Mouse (Mus musculus) liver, embryonic 16.5 days (tissue): ENCODE measurements around the gene Ptar1. TPM values are rescaled to one million over a fixed set of nuclear protein-coding genes. Genes with fewer than 3 reads are reported as not detected.
"Not testable (repeated sequence)": the region's sequence is repeated elsewhere in the genome, so short reads cannot be mapped to it uniquely, and the experiment has no call there.

Experiments used
- ATAC-seq: fragments of 200-750 bp; cut with Nextera tagmentation; 2 replicates; pipeline ENCODE4 v1.8.0; 2017; ENCODE audit warnings: low read depth, mild to moderate bottlenecking, moderate number of reproducible peaks, moderate library complexity
- H3K27ac ChIP-seq: fragments of 300-500 bp; sonication (generic); 2 replicates; pipeline ENCODE4 v1.5.1; 2014; ENCODE audit warnings: mild to moderate bottlenecking, low read length
- H3K27me3 ChIP-seq: fragments of 300-500 bp; sonication (generic); 2 replicates; pipeline ENCODE4 v1.6.1; 2014; ENCODE audit warnings: low read depth, low read length, mixed read lengths; ENCODE audit not compliant: control insufficient read depth, insufficient read depth
- H3K36me3 ChIP-seq: fragments of 300-500 bp; sonication (generic); 2 replicates; pipeline ENCODE4 v1.6.1; 2014; ENCODE audit warnings: mild to moderate bottlenecking; ENCODE audit not compliant: control insufficient read depth, insufficient read depth
- H3K4me1 ChIP-seq: fragments of 300-500 bp; sonication (generic); 2 replicates; pipeline ENCODE4 v1.6.1; 2014; ENCODE audit warnings: low read depth, low read length, mixed read lengths; ENCODE audit not compliant: control insufficient read depth
- H3K4me2 ChIP-seq: fragments of 300-500 bp; sonication (generic); 2 replicates; pipeline ENCODE4 v1.6.1; 2014; ENCODE audit warnings: low read depth, low read length, mixed read lengths
- H3K4me3 ChIP-seq: fragments of 300-500 bp; sonication (generic); 2 replicates; pipeline ENCODE4 v1.5.1; 2014; ENCODE audit warnings: low read depth, mild to moderate bottlenecking, low read length
- H3K9ac ChIP-seq: fragments of 300-500 bp; sonication (generic); 2 replicates; pipeline ENCODE4 v1.6.1; 2014; ENCODE audit warnings: low read depth, low read length
- H3K9me3 ChIP-seq: fragments of 300-500 bp; sonication (generic); replicated peaks from 2 replicates; pipeline ENCODE4 v1.6.1; 2016; ENCODE audit warnings: low read length; ENCODE audit not compliant: control insufficient read depth
- WGBS: fragments of 180-500 bp; shearing (Covaris S2); extraction: QIAGEN DNeasy Blood & Tissue Kit; methylation state at CpG from one replicate; pipeline ENCODE4 v1.1.7; 2014; ENCODE audit not compliant: insufficient replicate concordance; 5-methylcytosine and 5-hydroxymethylcytosine counted together
- polyA plus RNA-seq: library from polyadenylated mRNA; unstranded; fragments of >200 nt; fragmentation: Nextera tagmentation; extraction: Ambion mirVana; gene quantifications from 2 replicates; pipeline ENCODE4 v1.2.1, GENCODE M21; 2015

The Ptar1 gene
- polyA plus RNA-seq, 1 experiment from 2014 or later: 3.0 TPM

GRCm38 (mm10) chr19:23668142-23668655, 19.0 kb upstream of the Ptar1 start:
- Histone ChIP-seq H3K4me3 (no peak overlapping the region), H3K4me2 (no peak overlapping the region), H3K27ac (no peak overlapping the region), H3K4me1 (no peaks in the 10 kb centered on the region), H3K36me3 (no peaks in the 10 kb centered on the region), H3K27me3 (no peaks in the 10 kb centered on the region), H3K9ac (no peak overlapping the region), H3K9me3 (no peaks in the 10 kb centered on the region)
- ATAC-seq: no peak
- WGBS: 68% methylated on average over 6 of the region's 6 CpGs

GRCm38 (mm10) chr19:23673021-23673420, 14.2 kb upstream of the Ptar1 start:
- no peak overlapping the region for H3K9ac ChIP-seq
- H3K27ac ChIP-seq: no peak overlapping the region
- H3K9me3 ChIP-seq: no peaks in the 10 kb centered on the region
- no peak overlapping the region for H3K4me3 ChIP-seq
- H3K4me1 ChIP-seq: no peaks in the 10 kb centered on the region
- no peak overlapping the region for H3K4me2 ChIP-seq
- ATAC-seq: no peak
- H3K36me3 ChIP-seq: no peaks in the 10 kb centered on the region
- H3K27me3 ChIP-seq: no peaks in the 10 kb centered on the region
- 55% methylated on average over 2 of the region's 2 CpGs for WGBS

GRCm38 (mm10) chr19:23675656-23676055, 11.6 kb upstream of the Ptar1 start:
- 75% methylated on average over 8 of the region's 8 CpGs for WGBS
- ATAC-seq, H3K4me2 ChIP-seq, H3K27ac ChIP-seq, H3K4me1 ChIP-seq, H3K9ac ChIP-seq, H3K27me3 ChIP-seq, H3K36me3 ChIP-seq, H3K9me3 ChIP-seq, H3K4me3 ChIP-seq: not testable (repeated sequence)

GRCm38 (mm10) chr19:23686962-23687295, 300 bp upstream of the Ptar1 start:
- no peaks in the 10 kb centered on the region for H3K36me3 ChIP-seq
- peak overlapping the region; percentile 85 for H3K4me2 ChIP-seq
- H3K27me3 ChIP-seq: no peaks in the 10 kb centered on the region
- H3K27ac ChIP-seq: peak overlapping the region; percentile 87
- peak overlapping the region; percentile 95 for H3K4me3 ChIP-seq
- no peaks in the 10 kb centered on the region for H3K9me3 ChIP-seq
- H3K9ac ChIP-seq: peak overlapping the region; percentile 95
- H3K4me1 ChIP-seq: no peaks in the 10 kb centered on the region; the same call in 1 of the 2 replicates
- WGBS: 2% methylated on average over 14 of the region's 14 CpGs
- ATAC-seq: no peak

- H3K4me1 ChIP-seq: no peaks in the 10 kb centered on the region; the same call in 1 of the 2 replicates
- no peaks in the 10 kb centered on the region for H3K36me3 ChIP-seq
- 32% methylated on average over 4 of the region's 4 CpGs for WGBS
- H3K9me3 ChIP-seq: no peaks in the 10 kb centered on the region
- ATAC-seq: no peak
- peak overlapping the region; percentile 4; the same call in 1 of the 2 replicates for H3K9ac ChIP-seq
- H3K4me2 ChIP-seq: peak overlapping the region; percentile 49
- no peaks in the 10 kb centered on the region for H3K27me3 ChIP-seq
- peak overlapping the region; percentile 37 for H3K4me3 ChIP-seq
- H3K27ac ChIP-seq: no peak overlapping the region
Measured at GRCm38 (mm10) chr19:23688421-23688946, 1.3 kb downstream of the Ptar1 start.

GRCm38 (mm10) chr19:23694344-23694743, 7.1 kb downstream of the Ptar1 start:
- Histone ChIP-seq H3K9me3 (no peaks in the 10 kb centered on the region), H3K27ac (no peak overlapping the region), H3K9ac (no peak overlapping the region), H3K4me2 (no peak overlapping the region), H3K36me3 (peaks cover 19% of the 10 kb centered on the region), H3K27me3 (no peaks in the 10 kb centered on the region), H3K4me3 (no peak overlapping the region), H3K4me1 (no peaks in the 10 kb centered on the region; the same call in 1 of the 2 replicates)
- WGBS: 87% methylated on average over 4 of the region's 4 CpGs
- no peak for ATAC-seq

GRCm38 (mm10) chr19:23697861-23698260, 10.6 kb downstream of the Ptar1 start:
- no peak for ATAC-seq
- no peaks in the 10 kb centered on the region for H3K27me3 ChIP-seq
- no peaks in the 10 kb centered on the region for H3K4me1 ChIP-seq
- H3K9ac ChIP-seq: no peak overlapping the region
- peaks cover 19% of the 10 kb centered on the region for H3K36me3 ChIP-seq
- 81% methylated on average over 8 of the region's 8 CpGs for WGBS
- no peak overlapping the region for H3K27ac ChIP-seq
- H3K4me2 ChIP-seq: no peak overlapping the region
- no peaks in the 10 kb centered on the region for H3K9me3 ChIP-seq
- H3K4me3 ChIP-seq: no peak overlapping the region

GRCm38 (mm10) chr19:23698366-23698765, 11.1 kb downstream of the Ptar1 start:
- 84% methylated on average over 7 of the region's 7 CpGs for WGBS
- H3K9ac ChIP-seq: no peak overlapping the region
- H3K27me3 ChIP-seq: no peaks in the 10 kb centered on the region
- peaks cover 19% of the 10 kb centered on the region for H3K36me3 ChIP-seq
- H3K27ac ChIP-seq: no peak overlapping the region
- H3K4me1 ChIP-seq: no peaks in the 10 kb centered on the region
- no peaks in the 10 kb centered on the region for H3K9me3 ChIP-seq
- no peak overlapping the region for H3K4me2 ChIP-seq
- no peak for ATAC-seq
- H3K4me3 ChIP-seq: no peak overlapping the region

- no peak overlapping the region for H3K27ac ChIP-seq
- no peak overlapping the region for H3K4me2 ChIP-seq
- H3K4me3 ChIP-seq: no peak overlapping the region
- H3K9me3 ChIP-seq: no peaks in the 10 kb centered on the region
- 83% methylated on average over 4 of the region's 4 CpGs for WGBS
- peaks cover 19% of the 10 kb centered on the region for H3K36me3 ChIP-seq
- H3K4me1 ChIP-seq: no peaks in the 10 kb centered on the region
- H3K9ac ChIP-seq: no peak overlapping the region
- H3K27me3 ChIP-seq: no peaks in the 10 kb centered on the region
- ATAC-seq: no peak
Measured at GRCm38 (mm10) chr19:23699131-23699530, 11.9 kb downstream of the Ptar1 start.
